Mouse (Mus musculus): ENCODE data around the gene Olfr385.
"Not testable (repeated sequence)": the region's sequence is repeated elsewhere in the genome, so short reads cannot be mapped to it uniquely, and the experiment has no call there.

The Olfr385 gene

DNA sequence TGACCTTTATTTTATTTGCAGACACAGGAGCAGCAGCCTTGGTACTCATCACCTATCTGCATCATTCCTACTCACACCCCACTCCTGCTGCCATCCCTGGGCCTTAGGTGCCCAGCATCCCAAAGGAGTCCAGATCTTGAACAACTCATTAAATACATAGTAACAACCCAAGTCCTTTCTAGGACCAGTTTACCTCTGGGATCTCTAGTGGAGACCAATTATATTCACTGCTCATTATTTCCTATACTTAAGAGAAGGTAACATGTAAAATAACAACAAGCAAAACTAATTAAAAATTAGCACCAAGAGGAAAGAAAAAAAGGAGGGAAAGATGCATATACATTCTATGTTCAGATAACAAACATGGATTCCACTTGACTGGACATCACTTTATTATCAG is at the start of gene Olfr385:
Gene Olfr385 (minus strand): TSS at position 101 of the 400 bp plus-strand sequence.
- DNase-seq (ENCODE audit: low spot score): no peak

DNA sequence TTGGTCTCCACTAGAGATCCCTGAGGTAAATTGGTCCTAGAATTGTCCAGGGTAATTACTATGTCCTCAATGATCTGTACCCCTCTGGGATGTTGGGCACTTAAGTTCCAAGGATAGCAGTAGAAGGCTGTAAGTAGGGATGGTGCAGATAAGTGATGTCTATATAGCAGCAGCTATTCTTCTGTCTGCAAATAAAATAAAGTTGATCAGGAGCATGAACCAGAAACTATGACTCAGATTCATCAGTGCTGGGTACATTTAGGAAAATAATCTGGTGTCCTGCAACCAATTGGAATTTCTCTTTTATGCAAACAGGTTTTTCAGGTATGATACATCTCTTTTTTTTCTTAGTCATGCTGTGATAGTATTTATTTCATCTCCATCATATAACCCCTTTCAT is 5.5 kb upstream of the Olfr385 start, which contains the start of gene Olfr384:
Gene Olfr384 (plus strand): TSS at position 301 of the 400 bp plus-strand sequence.
- no peak for DNase-seq (ENCODE audit: low spot score)

DNA sequence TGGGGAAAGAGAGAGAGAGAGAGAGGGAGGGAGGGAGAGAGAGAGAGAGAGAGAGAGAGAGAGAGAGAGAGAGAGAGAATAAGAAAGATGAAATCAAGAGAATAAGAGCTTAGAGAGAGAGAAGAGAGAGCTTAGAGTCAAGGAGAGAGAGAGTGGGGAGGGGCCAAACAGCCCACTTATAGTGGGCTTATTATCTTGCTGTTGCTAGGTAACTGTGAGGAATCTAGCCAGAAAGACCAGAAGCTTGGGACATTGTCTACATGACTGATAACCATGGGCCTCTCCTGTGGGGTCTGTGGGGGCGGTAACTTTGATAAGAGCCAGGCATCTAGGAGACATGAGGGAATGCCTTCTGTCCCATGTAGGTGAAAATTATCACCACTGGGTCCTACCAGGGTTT is 9.6 kb downstream of the Olfr385 start:
- not testable (repeated sequence) for DNase-seq (ENCODE audit: low spot score)

DNA sequence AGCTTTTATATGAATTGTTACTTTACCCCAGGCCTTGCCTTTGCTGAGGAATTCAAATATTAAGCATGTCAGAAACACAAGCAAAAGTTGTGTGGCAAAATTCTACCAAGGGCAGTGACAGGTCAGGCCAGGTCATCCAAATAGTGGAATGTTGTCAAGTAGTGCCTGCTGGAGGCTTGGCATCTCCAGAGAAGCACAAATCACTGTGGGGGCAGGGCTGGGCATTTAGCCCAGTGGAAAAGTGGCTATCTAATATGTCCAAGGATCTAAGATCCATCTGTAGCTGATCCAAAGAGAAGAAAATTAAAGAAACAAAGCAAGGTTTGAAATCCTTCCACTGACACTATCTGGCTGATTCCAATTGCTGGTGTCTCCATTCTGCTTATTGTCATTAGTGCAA is 12.9 kb downstream of the Olfr385 start:
- peak; percentile 3 for DNase-seq (ENCODE audit: low spot score)
